Mouse (Mus musculus): ENCODE measurements around the gene Disc1.

DNA sequence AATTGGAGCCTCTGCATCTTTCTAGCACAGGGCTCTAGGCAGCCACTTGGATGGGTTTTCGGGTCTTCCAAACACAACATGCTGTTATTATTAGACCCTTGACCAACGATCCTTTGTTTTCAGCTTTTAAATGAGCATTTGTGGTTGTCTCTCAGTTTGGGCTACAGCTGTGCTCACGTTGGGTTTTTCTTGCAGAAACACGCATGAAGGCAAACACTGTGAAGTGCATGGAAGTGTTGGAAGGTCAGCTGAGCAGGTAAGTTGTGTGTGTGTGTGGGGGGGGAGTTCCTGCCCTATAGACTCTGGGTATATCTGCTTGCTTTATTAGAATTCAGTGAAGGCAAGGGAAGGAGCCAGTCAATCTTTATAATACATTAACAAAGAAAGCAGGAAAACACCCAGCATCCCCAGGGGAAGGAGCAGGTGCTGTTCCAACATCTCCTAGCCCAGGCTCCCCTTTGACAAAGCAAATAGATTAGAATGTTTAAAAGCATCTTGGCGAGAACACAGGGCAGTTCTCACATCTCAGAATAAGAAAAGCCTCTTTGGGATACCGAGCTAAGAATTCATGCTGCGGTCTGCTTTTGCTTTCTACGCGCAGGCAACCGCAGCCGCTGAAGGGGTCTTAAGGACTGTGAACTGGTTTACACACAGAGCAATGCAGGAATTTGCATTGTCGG is 164.0 kb downstream of the Disc1 start:
- TF ChIP-seq CTCF (IDR thresholded peaks at IDR 0.05): no peak
- no peak for TF ChIP-seq EP300 (IDR thresholded peaks at IDR 0.05)
